Mouse (Mus musculus): Measurements from ENCODE around the gene Smarcc2. TPM values are rescaled to one million over a fixed set of nuclear protein-coding genes. Genes with fewer than 3 reads are reported as not detected.

The Smarcc2 gene
- polyA plus RNA-seq, 1 experiment from 2014 or later: 185 TPM

- no peak overlapping the region; the same call in 1 of the 2 replicates for H3K4me3 ChIP-seq (ENCODE audit: low read depth, low read length)
- no peaks in the 10 kb centered on the region for H3K9me3 ChIP-seq (replicated peaks; ENCODE audit: control insufficient read depth, low read length, poor library complexity, severe bottlenecking)
- no peak for ATAC-seq
- H3K9ac ChIP-seq (ENCODE audit: low read depth, low read length): no peak overlapping the region
- H3K4me2 ChIP-seq (ENCODE audit: low read length): peak overlapping the region; percentile 35
- H3K36me3 ChIP-seq (ENCODE audit: control insufficient read depth, insufficient read depth, low read length): no peaks in the 10 kb centered on the region
- H3K27ac ChIP-seq (ENCODE audit: low read length): no peak overlapping the region
- H3K27me3 ChIP-seq (ENCODE audit: control insufficient read depth, insufficient read depth, low read depth, low read length): no peaks in the 10 kb centered on the region
- H3K4me1 ChIP-seq (ENCODE audit: control insufficient read depth, insufficient read depth, low read length): 0 out of 2 replicates have a peak, but pooled peaks cover 2% of the 10 kb centered on the region
- 1% methylated on average over 6 of the region's 6 CpGs for WGBS
Measured at GRCm38 (mm10) chr10:128455280-128455679, 3.8 kb upstream of the Smarcc2 start.

GRCm38 (mm10) chr10:128457676-128458075 is 1.4 kb upstream of the Smarcc2 start:
- no peak overlapping the region for H3K4me3 ChIP-seq (ENCODE audit: low read depth, low read length)
- 81% methylated on average over 6 of the region's 6 CpGs for WGBS
- H3K4me2 ChIP-seq (ENCODE audit: low read length): peak overlapping the region; percentile 55

GRCm38 (mm10) chr10:128458348-128458718 is 715 bp upstream of the Smarcc2 start:
- Histone ChIP-seq H3K27me3 (ENCODE audit: control insufficient read depth, insufficient read depth, low read depth, low read length) (no peaks in the 10 kb centered on the region), H3K9me3 (replicated peaks; ENCODE audit: control insufficient read depth, low read length, poor library complexity, severe bottlenecking) (no peaks in the 10 kb centered on the region), H3K4me1 (ENCODE audit: control insufficient read depth, insufficient read depth, low read length) (peaks cover 11% of the 10 kb centered on the region), H3K36me3 (ENCODE audit: control insufficient read depth, insufficient read depth, low read length) (peaks cover 9% of the 10 kb centered on the region), H3K4me2 (ENCODE audit: low read length) (peak overlapping the region; percentile 55), H3K4me3 (ENCODE audit: low read depth, low read length) (peak overlapping the region; percentile 90), H3K9ac (ENCODE audit: low read depth, low read length) (peak overlapping the region; percentile 96), H3K27ac (ENCODE audit: low read length) (peak overlapping the region; percentile 97)
- WGBS: under 1% methylated on average over 29 of the region's 29 CpGs
- peak; percentile 66 for ATAC-seq

More at GRCm38 (mm10) chr10:128457676-128458075, 1.4 kb upstream of the Smarcc2 start:
- H3K36me3 ChIP-seq (ENCODE audit: control insufficient read depth, insufficient read depth, low read length): peaks cover 3% of the 10 kb centered on the region
- no peaks in the 10 kb centered on the region for H3K9me3 ChIP-seq (replicated peaks; ENCODE audit: control insufficient read depth, low read length, poor library complexity, severe bottlenecking)
- no peak for ATAC-seq
- peaks cover 11% of the 10 kb centered on the region for H3K4me1 ChIP-seq (ENCODE audit: control insufficient read depth, insufficient read depth, low read length)
- no peak overlapping the region for H3K9ac ChIP-seq (ENCODE audit: low read depth, low read length)
- no peak overlapping the region for H3K27ac ChIP-seq (ENCODE audit: low read length)
- H3K27me3 ChIP-seq (ENCODE audit: control insufficient read depth, insufficient read depth, low read depth, low read length): no peaks in the 10 kb centered on the region

GRCm38 (mm10) chr10:128459409-128460269 is 591 bp downstream of the Smarcc2 start:
- H3K4me1 ChIP-seq (ENCODE audit: control insufficient read depth, insufficient read depth, low read length): peaks cover 11% of the 10 kb centered on the region
- peaks cover 21% of the 10 kb centered on the region for H3K36me3 ChIP-seq (ENCODE audit: control insufficient read depth, insufficient read depth, low read length)
- under 1% methylated on average over 24 of the region's 67 CpGs for WGBS
- ATAC-seq: peak; percentile 40
- no peaks in the 10 kb centered on the region for H3K27me3 ChIP-seq (ENCODE audit: control insufficient read depth, insufficient read depth, low read depth, low read length)
- peak overlapping the region; percentile 90 for H3K4me3 ChIP-seq (ENCODE audit: low read depth, low read length)
- peak overlapping the region; percentile 97 for H3K27ac ChIP-seq (ENCODE audit: low read length)
- H3K9me3 ChIP-seq (replicated peaks; ENCODE audit: control insufficient read depth, low read length, poor library complexity, severe bottlenecking): no peaks in the 10 kb centered on the region
- H3K9ac ChIP-seq (ENCODE audit: low read depth, low read length): peak overlapping the region; percentile 96
- peak overlapping the region; percentile 92 for H3K4me2 ChIP-seq (ENCODE audit: low read length)

- peak overlapping the region; percentile 92 for H3K4me2 ChIP-seq (ENCODE audit: low read length)
- H3K36me3 ChIP-seq (ENCODE audit: control insufficient read depth, insufficient read depth, low read length): peaks cover 25% of the 10 kb centered on the region
- H3K9me3 ChIP-seq (replicated peaks; ENCODE audit: control insufficient read depth, low read length, poor library complexity, severe bottlenecking): no peaks in the 10 kb centered on the region
- WGBS: 1% methylated on average over 5 of the region's 5 CpGs
- peak overlapping the region; percentile 96 for H3K9ac ChIP-seq (ENCODE audit: low read depth, low read length)
- peak overlapping the region; percentile 97 for H3K27ac ChIP-seq (ENCODE audit: low read length)
- H3K4me3 ChIP-seq (ENCODE audit: low read depth, low read length): peak overlapping the region; percentile 90
- ATAC-seq: no peak
- H3K27me3 ChIP-seq (ENCODE audit: control insufficient read depth, insufficient read depth, low read depth, low read length): no peaks in the 10 kb centered on the region
- H3K4me1 ChIP-seq (ENCODE audit: control insufficient read depth, insufficient read depth, low read length): peaks cover 9% of the 10 kb centered on the region
Measured at GRCm38 (mm10) chr10:128460270-128460630, 1.2 kb downstream of the Smarcc2 start.

GRCm38 (mm10) chr10:128474366-128474765 is 15.3 kb downstream of the Smarcc2 start:
- Histone ChIP-seq H3K36me3 (ENCODE audit: control insufficient read depth, insufficient read depth, low read length) (peaks cover 59% of the 10 kb centered on the region), H3K9me3 (replicated peaks; ENCODE audit: control insufficient read depth, low read length, poor library complexity, severe bottlenecking) (no peaks in the 10 kb centered on the region), H3K4me2 (ENCODE audit: low read length) (no peak overlapping the region), H3K4me3 (ENCODE audit: low read depth, low read length) (no peak overlapping the region), H3K4me1 (ENCODE audit: control insufficient read depth, insufficient read depth, low read length) (no peaks in the 10 kb centered on the region), H3K27ac (ENCODE audit: low read length) (no peak overlapping the region), H3K9ac (ENCODE audit: low read depth, low read length) (no peak overlapping the region), H3K27me3 (ENCODE audit: control insufficient read depth, insufficient read depth, low read depth, low read length) (no peaks in the 10 kb centered on the region)
- 88% methylated on average over 12 of the region's 12 CpGs for WGBS
- no peak for ATAC-seq

- no peak for ATAC-seq
- no peaks in the 10 kb centered on the region for H3K27me3 ChIP-seq (ENCODE audit: control insufficient read depth, insufficient read depth, low read depth, low read length)
- H3K4me3 ChIP-seq (ENCODE audit: low read depth, low read length): no peak overlapping the region
- H3K4me1 ChIP-seq (ENCODE audit: control insufficient read depth, insufficient read depth, low read length): peaks cover 10% of the 10 kb centered on the region
- H3K27ac ChIP-seq (ENCODE audit: low read length): no peak overlapping the region
- no peak overlapping the region for H3K9ac ChIP-seq (ENCODE audit: low read depth, low read length)
- no peaks in the 10 kb centered on the region for H3K9me3 ChIP-seq (replicated peaks; ENCODE audit: control insufficient read depth, low read length, poor library complexity, severe bottlenecking)
- 91% methylated on average over 7 of the region's 7 CpGs for WGBS
- H3K4me2 ChIP-seq (ENCODE audit: low read length): no peak overlapping the region
- H3K36me3 ChIP-seq (ENCODE audit: control insufficient read depth, insufficient read depth, low read length): peaks cover 69% of the 10 kb centered on the region
Measured at GRCm38 (mm10) chr10:128486370-128486769, 27.3 kb downstream of the Smarcc2 start.

- Histone ChIP-seq H3K27me3 (ENCODE audit: control insufficient read depth, insufficient read depth, low read depth, low read length) (no peaks in the 10 kb centered on the region), H3K36me3 (ENCODE audit: control insufficient read depth, insufficient read depth, low read length) (peaks cover 57% of the 10 kb centered on the region), H3K9ac (ENCODE audit: low read depth, low read length) (no peak overlapping the region), H3K4me1 (ENCODE audit: control insufficient read depth, insufficient read depth, low read length) (peaks cover 21% of the 10 kb centered on the region), H3K4me3 (ENCODE audit: low read depth, low read length) (no peak overlapping the region), H3K9me3 (replicated peaks; ENCODE audit: control insufficient read depth, low read length, poor library complexity, severe bottlenecking) (no peaks in the 10 kb centered on the region), H3K27ac (ENCODE audit: low read length) (no peak overlapping the region), H3K4me2 (ENCODE audit: low read length) (no peak overlapping the region)
- no peak for ATAC-seq
- WGBS: 93% methylated on average over 22 of the region's 22 CpGs
Measured at GRCm38 (mm10) chr10:128487861-128488712, 29.0 kb downstream of the Smarcc2 start.
